Mouse (Mus musculus) cerebellum, adult 11-12 months (tissue): ENCODE data around the gene Stmn1.

Source experiments
- DNase-seq: peaks from one replicate; pipeline ENCODE4 v3.0.0; 2022

Gene Stmn1

GRCm38 (mm10) chr4:134468215-134468575 is at the start of gene Stmn1:
Stmn1 (plus strand) TSS chr4:134468320.
- peak; percentile 98 for DNase-seq

GRCm38 (mm10) chr4:134421971-134422370 is 46.1 kb upstream of the Stmn1 start:
- DNase-seq, result no peak

GRCm38 (mm10) chr4:134423949-134424348 is 44.2 kb upstream of the Stmn1 start:
- DNase-seq, result no peak

- no peak for DNase-seq
Observed at GRCm38 (mm10) chr4:134425088-134425487, 43.0 kb upstream of the Stmn1 start.

- peak; percentile 89 for DNase-seq
Observed at GRCm38 (mm10) chr4:134430381-134431004, 37.6 kb upstream of the Stmn1 start.

GRCm38 (mm10) chr4:134432686-134433360 is 35.3 kb upstream of the Stmn1 start:
- DNase-seq, result peak; percentile 61

GRCm38 (mm10) chr4:134436185-134436584 is 31.9 kb upstream of the Stmn1 start:
- DNase-seq, result no peak

- no peak for DNase-seq
Observed at GRCm38 (mm10) chr4:134436659-134437058, 31.5 kb upstream of the Stmn1 start.

GRCm38 (mm10) chr4:134439119-134439518 is 29.0 kb upstream of the Stmn1 start:
- DNase-seq, result no peak

- no peak for DNase-seq
Observed at GRCm38 (mm10) chr4:134439919-134440318, 28.2 kb upstream of the Stmn1 start.

GRCm38 (mm10) chr4:134442216-134442615 is 25.9 kb upstream of the Stmn1 start:
- no peak for DNase-seq

GRCm38 (mm10) chr4:134443589-134443988 is 24.5 kb upstream of the Stmn1 start:
- DNase-seq, result no peak

- no peak for DNase-seq
Observed at GRCm38 (mm10) chr4:134444949-134445348, 23.2 kb upstream of the Stmn1 start.

- no peak for DNase-seq
Observed at GRCm38 (mm10) chr4:134445489-134445888, 22.6 kb upstream of the Stmn1 start.

GRCm38 (mm10) chr4:134447966-134448365 is 20.2 kb upstream of the Stmn1 start:
- DNase-seq, result peak; percentile 52

- DNase-seq, result peak; percentile 89
Observed at GRCm38 (mm10) chr4:134449595-134450391, 18.3 kb upstream of the Stmn1 start.

- DNase-seq, result peak; percentile 85
Observed at GRCm38 (mm10) chr4:134450392-134451195, 17.5 kb upstream of the Stmn1 start.

GRCm38 (mm10) chr4:134451484-134451883 is 16.6 kb upstream of the Stmn1 start:
- DNase-seq, result no peak

- peak; percentile 86 for DNase-seq
Observed at GRCm38 (mm10) chr4:134453619-134454400, 14.3 kb upstream of the Stmn1 start.

- no peak for DNase-seq
Observed at GRCm38 (mm10) chr4:134455310-134455709, 12.8 kb upstream of the Stmn1 start.

GRCm38 (mm10) chr4:134457130-134457825 is 10.8 kb upstream of the Stmn1 start:
- DNase-seq, result no peak
